Mouse (Mus musculus) v-Abl transformed pro-B cells (cell line): ENCODE results near the gene Rbfox1.

Experiments
- in situ Hi-C, 2 experiments: fragments of 400-800 bp; cut with MboI; formaldehyde crosslinking; loops; one replicate each; pipeline ENCODE4 v1.15.1; 2025; ENCODE audit not compliant: unreplicated experiment in 2 of 2

Gene Rbfox1

DNA sequence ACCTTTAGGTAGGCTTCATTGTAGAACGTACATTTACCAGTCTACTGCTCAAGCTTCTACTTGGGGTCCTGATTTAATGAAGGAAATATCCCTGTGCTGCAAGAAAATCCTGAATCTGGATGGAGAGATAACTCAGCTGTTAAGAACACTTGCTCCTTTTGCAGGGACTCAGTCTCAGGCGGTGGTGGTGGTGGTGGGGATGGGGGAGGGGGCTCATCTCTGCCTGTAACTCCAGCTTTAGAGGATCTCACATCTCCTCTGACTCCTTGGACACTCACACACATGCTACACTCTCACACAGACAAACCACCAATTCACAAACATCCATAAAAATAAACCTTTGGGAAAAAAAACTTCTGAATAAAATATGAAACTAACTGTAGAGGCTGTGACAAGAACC lies 1101.3 kb downstream of the Rbfox1 start:
- in situ Hi-C loops: no loop called here

DNA sequence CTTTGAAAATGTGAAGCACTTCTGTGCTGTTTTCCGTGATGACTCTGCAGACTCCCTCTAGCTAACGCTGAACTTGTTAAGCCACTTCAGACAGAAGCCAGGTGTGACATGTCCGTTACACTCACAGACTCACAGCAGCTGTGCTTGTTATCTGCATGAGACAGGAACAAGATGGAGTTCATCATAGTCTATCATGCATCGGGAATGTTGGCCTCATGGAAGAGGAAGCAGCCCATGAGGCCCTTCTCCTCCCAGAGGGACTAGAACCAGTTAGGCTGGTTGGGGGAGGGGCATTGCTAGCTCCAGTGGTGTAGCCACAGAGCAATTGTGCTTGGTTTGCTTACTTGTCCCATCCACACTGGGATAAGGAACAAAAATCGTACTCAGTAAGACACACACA lies 1107.1 kb downstream of the Rbfox1 start:
- in situ Hi-C loops: no loop called here

DNA sequence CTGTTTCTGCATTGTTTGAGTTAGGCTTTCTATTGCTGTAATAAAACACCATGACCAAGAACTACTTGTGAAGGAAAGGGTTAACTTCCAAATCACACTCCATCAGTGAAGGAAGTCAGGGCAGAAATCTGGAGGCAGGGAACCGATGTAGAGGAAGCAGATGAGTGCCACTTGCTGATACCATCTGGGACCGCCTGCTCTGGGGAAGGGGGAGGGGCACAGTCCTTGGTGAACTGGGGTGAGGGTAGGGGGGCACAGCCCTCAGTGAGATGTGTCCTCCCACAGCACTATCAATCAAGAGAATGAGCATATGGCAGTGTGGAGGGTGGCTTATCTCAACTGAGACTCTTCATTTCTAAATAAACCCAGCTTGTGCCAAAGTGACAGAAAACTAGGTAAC lies 1108.0 kb downstream of the Rbfox1 start:
- in situ Hi-C loops: no loop called here

DNA sequence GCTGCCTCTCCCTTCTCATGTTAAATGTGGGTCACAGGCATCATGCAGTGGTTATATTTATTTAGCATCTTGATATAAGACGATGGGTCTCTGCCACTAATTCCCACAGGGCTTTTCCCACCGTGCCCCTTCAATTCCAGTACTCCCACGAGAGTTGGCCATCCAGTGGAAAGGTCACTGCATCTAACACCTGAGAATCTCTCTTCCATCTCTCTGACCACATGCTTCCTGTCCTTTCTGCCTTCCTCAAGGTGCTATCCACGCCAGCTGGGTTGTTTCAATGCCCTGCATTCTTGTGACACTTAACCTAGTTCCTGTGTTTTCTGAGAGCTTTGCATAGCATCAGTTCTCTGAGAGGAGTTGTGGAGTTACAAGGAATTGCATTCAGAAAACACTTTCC lies 1112.0 kb downstream of the Rbfox1 start:
- in situ Hi-C loops: no loop called here

DNA sequence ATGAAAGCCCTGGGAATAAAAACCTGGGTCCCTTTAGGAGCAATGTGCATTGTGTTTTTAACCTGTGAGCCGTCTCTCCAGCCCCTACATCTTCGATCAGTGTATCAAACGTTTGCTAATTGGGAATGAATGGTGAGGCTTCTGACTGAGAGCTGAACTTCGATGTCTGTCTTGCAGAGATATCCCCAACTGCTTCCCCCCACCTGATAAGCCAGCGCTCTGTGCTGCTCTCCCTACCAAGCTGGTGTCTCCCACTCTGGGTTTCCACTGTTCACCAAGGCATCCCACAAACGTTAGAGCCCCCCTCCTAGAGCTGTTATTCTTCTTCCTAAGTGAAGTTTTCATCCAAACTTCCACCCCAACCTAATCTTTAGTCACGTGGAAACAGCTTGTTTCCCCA lies 1112.7 kb downstream of the Rbfox1 start:
- in situ Hi-C loops: no loop called here

DNA sequence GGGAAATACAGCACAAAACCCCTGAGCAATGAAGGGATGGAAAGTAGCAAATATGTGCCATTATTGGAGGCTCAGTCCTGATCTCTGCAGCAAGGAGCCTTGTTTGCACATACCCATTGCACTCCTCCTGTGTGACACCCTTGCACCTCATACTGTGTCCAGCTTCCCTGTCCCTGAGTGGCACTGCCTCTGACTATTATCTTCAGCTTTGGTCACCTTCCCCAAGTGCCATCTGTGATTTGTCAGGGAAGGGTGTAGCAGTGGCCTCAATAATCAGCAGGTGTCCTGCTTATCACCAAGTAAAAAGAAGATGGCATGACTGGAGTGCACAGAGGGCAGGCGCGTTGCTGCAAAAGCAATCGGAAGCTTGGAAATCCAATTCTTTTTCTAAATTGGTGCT lies 1119.4 kb downstream of the Rbfox1 start:
- in situ Hi-C loops: no loop called here

DNA sequence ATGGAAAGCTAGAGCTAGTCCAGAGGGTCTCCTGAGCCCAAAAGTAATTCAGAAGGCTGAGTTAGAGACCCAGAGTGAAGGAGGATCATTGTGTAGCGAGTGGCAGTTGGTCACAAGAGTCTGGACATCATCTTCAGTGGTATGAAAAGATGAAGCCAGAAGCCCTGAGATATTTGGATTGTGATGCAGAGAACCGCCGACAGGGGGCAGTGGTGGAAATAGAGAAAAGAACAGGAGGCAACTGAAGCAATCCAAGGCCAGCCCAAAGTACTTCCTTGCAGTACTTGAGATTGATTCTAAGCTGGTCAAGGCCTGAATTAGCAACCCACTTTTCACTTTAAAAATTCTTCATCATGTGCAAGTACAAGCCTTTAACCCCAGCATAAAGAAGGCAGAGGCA lies 1120.3 kb downstream of the Rbfox1 start:
- in situ Hi-C loops: no loop called here

DNA sequence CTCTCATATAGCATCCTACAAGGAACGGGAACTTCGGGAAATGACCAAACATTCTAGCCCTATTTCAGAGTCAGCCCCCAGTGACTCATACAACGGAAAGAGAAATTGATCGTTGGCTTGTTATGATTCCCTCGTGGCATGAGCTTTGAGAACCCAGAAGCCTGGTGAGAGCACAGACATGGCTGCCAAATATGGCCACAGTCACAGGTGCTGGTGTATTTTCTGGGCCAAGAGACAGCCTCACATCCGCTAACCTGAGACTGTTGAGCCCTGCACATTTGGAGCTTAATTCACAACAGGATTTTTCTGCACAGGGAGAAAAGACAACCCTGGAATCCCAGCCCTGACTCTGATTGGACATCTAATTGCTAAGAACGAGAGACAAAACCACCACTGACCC lies 1132.2 kb downstream of the Rbfox1 start:
- in situ Hi-C loops: no loop called here

DNA sequence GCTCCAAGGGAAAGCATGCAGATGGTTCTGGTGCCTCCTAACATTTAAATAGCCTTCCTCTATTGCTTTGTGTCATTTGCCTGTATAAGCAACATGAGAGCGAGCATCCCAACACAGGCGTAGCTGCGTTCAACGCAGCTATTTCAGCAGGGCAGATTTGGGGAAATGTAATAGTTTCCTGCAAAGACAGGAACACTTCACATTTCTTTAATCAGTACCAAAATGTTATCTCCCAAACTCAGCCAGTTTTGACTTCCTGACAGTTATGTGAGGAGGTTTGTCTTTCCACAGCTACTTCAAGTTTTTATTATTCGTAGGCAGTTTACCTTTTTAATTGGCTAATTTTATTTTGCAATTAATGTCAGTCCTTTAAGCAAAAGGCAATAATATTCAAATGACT lies 1149.1 kb downstream of the Rbfox1 start:
- in situ Hi-C loops: no loop called here

DNA sequence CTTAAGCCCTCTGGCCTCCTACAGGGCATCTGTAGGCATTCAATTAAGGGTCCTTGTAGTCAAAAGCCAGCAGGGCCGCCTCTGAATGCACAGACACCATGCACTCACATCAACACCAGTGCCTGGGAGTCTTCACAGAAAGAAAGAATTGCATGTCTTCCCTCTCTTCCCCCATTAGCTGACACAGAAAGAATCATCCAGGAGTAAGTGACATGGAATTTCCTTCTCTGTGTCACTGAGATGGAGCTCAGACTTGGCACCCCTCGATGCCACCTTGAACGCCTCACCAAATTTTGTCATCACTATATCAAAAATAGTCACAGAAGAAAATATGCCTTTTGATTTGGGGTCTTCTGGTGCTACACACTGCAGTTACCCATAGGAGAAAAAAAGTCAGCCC lies 1151.4 kb downstream of the Rbfox1 start:
- in situ Hi-C loops: no loop called here

DNA sequence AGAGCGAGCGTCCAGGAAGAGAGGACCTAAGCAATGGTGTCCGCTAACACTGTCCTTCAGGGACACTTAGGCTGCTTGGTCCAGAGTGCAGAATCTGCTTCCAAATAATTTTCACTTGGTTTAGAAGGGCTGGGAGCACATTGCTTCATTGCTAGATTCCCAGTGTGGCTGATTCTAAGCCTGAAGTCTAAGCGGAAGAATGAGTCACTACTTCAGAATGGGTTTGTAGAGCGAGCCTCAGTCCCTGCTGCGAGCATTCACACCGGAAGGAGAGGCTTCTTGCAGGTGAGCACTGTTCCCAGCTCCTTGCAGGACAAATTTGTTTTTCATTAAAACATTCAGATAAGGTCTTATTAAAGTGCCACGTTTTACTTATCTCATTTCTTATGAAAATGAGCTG lies 1151.8 kb downstream of the Rbfox1 start:
- in situ Hi-C loops: no loop called here

DNA sequence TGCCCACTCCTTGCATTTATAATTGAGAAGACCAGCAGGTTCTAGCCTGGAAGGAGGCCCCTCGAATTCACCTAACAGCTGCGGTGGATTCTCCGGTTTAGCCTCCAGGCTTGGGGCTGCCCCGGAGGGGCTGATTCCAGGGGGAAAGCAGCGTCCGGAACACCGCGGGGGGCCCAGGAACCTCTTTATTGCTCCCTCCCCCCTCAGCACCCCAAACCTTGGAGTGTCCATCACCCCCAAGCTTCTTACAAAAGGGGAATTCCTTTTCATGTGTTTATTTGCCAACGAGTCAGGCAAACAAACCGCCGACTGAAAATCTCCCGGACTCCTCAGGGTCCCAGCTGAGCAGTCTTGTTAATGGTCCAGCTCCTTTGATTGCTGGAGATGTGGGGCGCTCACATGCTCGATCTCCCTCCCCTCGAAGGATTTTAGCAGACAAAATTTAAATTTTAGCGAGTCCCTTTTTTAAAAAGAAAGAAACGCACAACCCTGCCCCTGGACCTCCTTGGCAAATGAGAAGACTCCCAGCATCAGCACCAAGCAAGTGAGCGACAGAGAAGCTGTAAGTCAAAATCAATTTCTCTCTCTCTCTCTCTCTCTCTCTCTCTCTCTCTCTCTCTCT lies 1153.6 kb downstream of the Rbfox1 start:
- in situ Hi-C loops: no loop called here

DNA sequence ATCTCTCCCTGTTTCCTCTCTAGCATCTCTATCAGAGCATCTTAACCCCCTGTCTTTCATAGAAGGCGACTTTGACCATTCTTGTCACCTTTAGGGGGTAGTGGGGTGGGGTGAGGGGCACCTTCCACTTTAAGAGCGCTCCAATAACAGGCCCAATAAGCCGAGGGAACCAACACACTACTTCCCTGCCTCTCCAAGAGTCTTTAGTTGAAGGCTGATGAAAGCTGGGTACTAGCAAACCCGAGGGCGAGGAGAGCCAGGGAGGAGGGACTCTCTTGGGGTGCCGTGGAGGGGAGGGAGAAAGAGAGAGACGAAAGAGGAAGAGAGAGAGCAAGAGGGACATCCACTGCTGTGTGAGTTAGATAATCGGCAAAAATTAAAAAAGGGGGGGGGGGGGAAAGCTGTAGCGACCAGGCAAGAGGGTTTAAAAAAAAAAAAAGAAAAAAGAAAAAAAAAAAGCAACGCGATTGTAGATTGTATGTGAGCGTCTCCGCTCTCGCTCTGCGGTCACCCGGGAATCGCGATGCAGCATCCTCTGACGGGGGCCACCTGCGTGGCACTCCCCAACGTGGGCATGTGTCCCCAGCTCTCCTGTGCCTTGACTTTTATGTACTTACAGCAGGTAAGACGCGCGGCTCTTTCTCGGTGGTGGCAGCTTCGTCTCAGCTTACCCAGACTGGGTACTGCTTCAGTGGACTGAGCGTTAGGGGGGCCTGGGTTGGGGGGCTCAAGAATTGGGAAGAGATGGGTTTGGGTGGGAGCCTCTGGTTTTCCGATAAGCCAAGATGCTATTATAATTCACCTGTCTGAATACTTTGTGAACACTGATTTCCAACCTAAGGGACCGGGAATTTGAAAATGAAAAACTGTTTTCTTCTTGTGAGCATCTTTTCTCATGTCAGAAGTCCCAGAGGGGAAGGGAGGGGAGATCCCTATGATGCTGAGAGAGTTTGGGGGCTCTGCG lies 1154.5 kb downstream of the Rbfox1 start:
- in situ Hi-C loops: no loop called here

DNA sequence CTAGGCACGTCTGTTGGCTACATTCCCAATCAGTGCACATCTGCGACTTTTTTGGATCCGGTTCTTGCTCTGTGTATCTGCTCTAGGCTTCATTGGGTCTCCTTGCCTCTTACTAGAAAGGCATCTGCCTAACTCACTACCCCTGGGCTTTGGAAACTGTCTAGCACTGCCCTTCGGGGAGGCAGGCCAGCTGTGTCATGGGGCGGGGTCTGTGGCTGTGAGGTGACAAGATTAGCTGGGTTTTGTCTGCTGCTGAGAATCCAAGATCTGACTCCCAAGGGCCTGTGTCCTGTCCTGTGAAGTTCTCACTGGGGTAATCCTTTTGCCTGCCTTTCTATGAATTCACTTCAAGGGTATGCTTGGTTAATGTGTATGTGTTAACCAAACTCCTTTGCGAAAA lies 1155.5 kb downstream of the Rbfox1 start:
- in situ Hi-C loops: no loop called here

DNA sequence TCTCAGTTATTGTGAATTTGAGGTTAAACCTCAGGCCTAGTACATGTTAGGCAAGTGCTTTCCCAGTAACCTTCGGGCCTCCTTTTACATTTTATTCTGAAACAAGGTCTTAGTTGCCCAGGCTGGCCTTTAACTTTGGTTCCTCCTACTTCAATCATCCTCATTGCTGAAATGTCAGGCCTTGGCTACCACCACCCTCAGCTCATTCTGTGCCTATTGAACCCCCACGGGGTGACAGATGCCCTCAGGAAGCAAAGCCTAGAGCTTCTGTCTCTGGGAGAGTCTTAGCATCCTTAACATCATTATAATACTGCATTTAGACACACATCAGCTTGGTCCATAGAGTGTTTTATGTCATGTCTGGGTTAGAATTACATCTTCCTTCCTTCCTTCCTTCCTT lies 1162.3 kb downstream of the Rbfox1 start:
- in situ Hi-C loops: no loop called here

DNA sequence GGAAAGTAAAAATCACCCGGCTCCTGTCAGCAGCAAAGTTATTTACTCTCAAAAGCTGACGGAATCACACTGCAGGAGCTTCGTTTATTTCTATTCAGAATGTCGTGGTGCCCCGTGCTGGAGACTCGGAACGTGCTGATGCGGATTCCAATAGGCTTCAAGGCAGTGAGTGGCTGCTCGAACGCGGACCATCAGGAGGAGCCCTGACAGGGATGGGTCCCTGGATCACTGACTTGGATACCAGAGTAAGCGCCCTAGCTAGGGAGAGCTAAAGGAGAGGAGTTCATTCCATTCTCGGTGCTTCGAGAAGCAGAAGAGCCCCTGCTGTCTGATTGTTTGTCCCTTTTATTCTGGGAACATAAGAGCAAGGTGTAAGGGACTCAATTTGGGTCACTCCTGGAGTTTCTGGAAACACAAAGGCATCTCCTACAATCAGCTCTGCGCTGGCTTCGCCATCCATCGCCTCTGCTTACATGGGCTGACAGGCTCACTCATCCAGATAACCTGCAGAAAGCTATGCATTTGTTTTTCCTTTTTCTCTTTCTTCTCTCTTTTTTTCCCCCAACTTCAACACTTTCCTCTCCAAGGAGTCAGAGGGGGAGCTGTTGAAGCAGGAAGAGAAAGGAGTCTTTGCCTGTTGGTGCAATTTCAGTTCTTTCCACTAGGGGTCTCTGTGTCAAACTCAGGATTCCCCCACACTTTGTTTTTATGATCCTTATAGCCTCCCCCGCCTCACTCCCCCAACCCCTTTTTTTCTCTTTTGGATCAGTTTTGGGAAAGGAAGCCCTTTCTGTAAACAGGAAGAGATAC lies 1164.2 kb downstream of the Rbfox1 start:
- in situ Hi-C loops: no loop called here

DNA sequence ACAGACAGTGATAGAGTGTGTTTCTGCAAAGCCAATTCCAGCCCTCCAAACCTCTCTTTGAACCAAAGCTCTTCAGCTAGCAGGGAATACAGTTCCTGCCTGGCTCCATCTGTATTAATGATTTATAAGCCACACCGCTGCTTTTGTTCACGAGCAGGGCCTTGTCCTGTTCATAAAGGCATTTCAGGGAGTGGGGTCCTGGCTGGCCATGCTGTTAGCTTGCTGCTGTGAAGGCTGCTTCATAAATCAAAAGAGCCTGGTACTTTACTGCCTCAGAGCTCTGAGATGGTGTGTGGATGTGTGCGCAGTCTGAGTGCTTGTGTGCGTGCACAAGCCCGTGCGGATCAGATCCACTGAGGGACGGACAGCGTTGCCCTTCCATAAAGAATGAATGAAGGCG lies 1165.8 kb downstream of the Rbfox1 start:
- in situ Hi-C loops: no loop called here

DNA sequence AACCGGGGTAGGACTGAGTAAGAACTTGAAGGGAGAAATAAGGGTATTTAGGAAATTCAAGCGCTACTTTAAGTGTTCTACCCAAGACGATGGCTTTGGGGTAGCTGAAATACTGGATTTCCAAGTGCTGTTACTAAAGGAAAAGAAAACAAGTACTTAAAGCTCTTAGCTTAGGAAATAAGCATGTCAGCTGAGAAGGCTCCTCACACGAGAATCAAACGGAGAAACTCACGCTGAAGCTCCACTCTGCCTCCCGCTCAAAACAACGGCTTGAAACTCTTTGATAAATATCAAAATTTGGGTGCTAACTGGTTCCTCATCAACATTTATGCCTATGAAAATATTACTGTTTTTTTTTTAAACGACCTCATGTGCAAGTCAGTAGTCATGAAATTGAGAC lies 1166.8 kb downstream of the Rbfox1 start:
- in situ Hi-C loops: no loop called here

DNA sequence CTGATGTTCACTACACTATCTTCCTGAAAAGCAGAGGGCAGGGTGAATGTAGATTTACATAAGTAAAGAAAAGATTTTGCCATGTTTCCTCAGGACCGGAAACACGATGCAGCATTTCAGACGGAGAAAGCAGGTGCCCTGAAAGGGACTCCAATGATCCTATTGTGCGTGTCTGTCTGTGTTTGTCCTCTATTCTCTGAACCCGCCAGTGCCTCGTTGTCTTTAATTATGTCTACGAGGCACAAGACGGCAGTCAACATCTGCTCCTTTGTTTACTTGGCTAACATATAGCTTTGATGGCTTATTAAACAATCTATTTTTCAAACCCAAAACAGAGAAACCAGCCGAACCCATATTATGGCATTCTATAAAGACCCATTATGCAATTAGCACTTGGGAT lies 1167.3 kb downstream of the Rbfox1 start:
- in situ Hi-C loops: no loop called here

DNA sequence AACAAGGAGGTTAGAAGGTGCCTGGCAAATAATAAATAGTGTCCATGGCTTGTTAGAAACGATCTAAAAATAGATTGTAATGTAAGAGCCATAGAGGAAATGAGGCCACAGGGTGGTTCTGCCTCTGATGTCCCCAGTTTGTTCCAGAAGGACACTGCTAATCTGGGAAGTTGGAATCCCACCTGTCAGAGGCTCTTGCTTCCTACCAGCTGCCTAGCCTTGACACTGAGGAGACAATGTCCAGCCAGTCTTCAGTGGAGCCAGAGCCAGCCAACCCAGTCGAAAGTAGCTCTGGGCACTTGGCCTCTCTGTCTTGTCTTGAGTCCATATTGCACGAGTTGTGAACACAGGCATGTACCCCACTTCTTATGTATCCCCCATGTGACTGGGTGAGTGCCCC lies 1172.6 kb downstream of the Rbfox1 start:
- in situ Hi-C loops: no loop called here

DNA sequence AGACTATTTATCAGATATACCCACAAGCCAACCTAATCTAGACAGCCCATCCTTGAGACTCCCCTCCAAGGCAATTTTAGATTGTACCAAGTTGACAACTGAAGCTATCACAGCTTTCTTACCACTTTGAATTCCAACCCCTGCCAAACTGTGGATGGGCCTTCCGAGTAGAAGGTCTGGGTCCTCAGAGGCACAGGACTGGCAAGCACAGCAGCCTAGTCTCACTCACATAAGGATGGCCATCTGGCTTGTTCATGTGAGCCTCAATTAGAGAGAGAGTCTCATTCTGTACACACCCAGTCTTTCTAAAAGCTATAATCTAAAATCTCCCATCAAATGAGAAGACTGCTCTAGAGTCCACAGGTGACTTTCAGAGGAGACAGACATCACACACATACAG lies 1173.4 kb downstream of the Rbfox1 start:
- in situ Hi-C loops: no loop called here
